Mouse (Mus musculus): Measurements from ENCODE around the gene Gpr142. TPM values are rescaled to one million over a fixed set of nuclear protein-coding genes. Genes with fewer than 3 reads are reported as not detected.

The Gpr142 gene
- total RNA-seq, 1 experiment: 0.27 TPM

- in situ Hi-C loops (cut with MboI; ENCODE audit: low sequenced_read_pairs in 2 of 2, unreplicated experiment in 2 of 2): no loop called here
- DNase-seq (ENCODE audit: low read depth, low spot score): no peak
- TF ChIP-seq ZNF384 (IDR thresholded peaks at IDR 0.05; ENCODE audit: low read depth, low read length): no peak
- no peak for TF ChIP-seq CHD2 (IDR thresholded peaks at IDR 0.05; ENCODE audit: low read depth, low read length)
- TF ChIP-seq ZC3H11A (IDR thresholded peaks at IDR 0.05; ENCODE audit: borderline replicate concordance, low read depth, low read length): no peak
- TF ChIP-seq MAFK (IDR thresholded peaks at IDR 0.05; ENCODE audit: insufficient read depth, low read depth, low read length): no peak
- TF ChIP-seq HCFC1 (IDR thresholded peaks at IDR 0.05; ENCODE audit: borderline replicate concordance, insufficient read depth, low read length): no peak
- no peaks in the 10 kb centered on the region for H3K9me3 ChIP-seq (ENCODE audit: control insufficient read depth, insufficient read depth, low read depth, low read length)
- H3K4me3 ChIP-seq (ENCODE audit: insufficient read depth in 1 of 2, low read depth in 1 of 2, low read length in 2 of 2, poor library complexity in 1 of 2, severe bottlenecking in 1 of 2): no peak overlapping the region
- peaks cover 3 to 20% of the 10 kb centered on the region in 2 experiments; a peak in 3 of 4 replicates for H3K4me1 ChIP-seq (ENCODE audit: control insufficient read depth in 2 of 2, insufficient read depth in 2 of 2, low read length in 2 of 2, poor library complexity in 1 of 2)
- H3K27ac ChIP-seq (ENCODE audit: insufficient read depth, low read depth, low read length, poor library complexity, severe bottlenecking): no peak overlapping the region
- no peaks in the 10 kb centered on the region for H3K36me3 ChIP-seq (ENCODE audit: control insufficient read depth, insufficient read depth, low read length, poor library complexity, severe bottlenecking)
- H3K9ac ChIP-seq (ENCODE audit: insufficient read depth, low read depth, low read length, poor library complexity, severe bottlenecking): no peak overlapping the region
Measured at GRCm38 (mm10) chr11:114826686-114827085, 28.0 kb downstream of the Gpr142 start.

- peak overlapping the region; percentile 56; the same call in 1 of the 2 replicates for H3K9ac ChIP-seq (ENCODE audit: insufficient read depth, low read depth, low read length, poor library complexity, severe bottlenecking)
- peak overlapping the region; percentile 58 to 59 for H3K4me3 ChIP-seq (ENCODE audit: insufficient read depth in 1 of 2, low read depth in 1 of 2, low read length in 2 of 2, poor library complexity in 1 of 2, severe bottlenecking in 1 of 2)
- H3K36me3 ChIP-seq (ENCODE audit: control insufficient read depth, insufficient read depth, low read length, poor library complexity, severe bottlenecking): no peaks in the 10 kb centered on the region
- H3K9me3 ChIP-seq (ENCODE audit: control insufficient read depth, insufficient read depth, low read depth, low read length): no peaks in the 10 kb centered on the region
- TF ChIP-seq HCFC1 (IDR thresholded peaks at IDR 0.05; ENCODE audit: borderline replicate concordance, insufficient read depth, low read length): no peak
- TF ChIP-seq CHD2 (IDR thresholded peaks at IDR 0.05; ENCODE audit: low read depth, low read length): no peak
- TF ChIP-seq ZC3H11A (IDR thresholded peaks at IDR 0.05; ENCODE audit: borderline replicate concordance, low read depth, low read length): no peak
- no peak for TF ChIP-seq MAFK (IDR thresholded peaks at IDR 0.05; ENCODE audit: insufficient read depth, low read depth, low read length)
- TF ChIP-seq ZNF384 (IDR thresholded peaks at IDR 0.05; ENCODE audit: low read depth, low read length): no peak
- H3K4me1 ChIP-seq (ENCODE audit: control insufficient read depth in 2 of 2, insufficient read depth in 2 of 2, low read length in 2 of 2, poor library complexity in 1 of 2): peaks cover 3 to 4% of the 10 kb centered on the region in 2 experiments; a peak in 2 of 4 replicates
- DNase-seq (ENCODE audit: low read depth, low spot score): peak; percentile 81
- in situ Hi-C loops (cut with MboI; ENCODE audit: low sequenced_read_pairs in 2 of 2, unreplicated experiment in 2 of 2): no loop called here
- H3K27ac ChIP-seq (ENCODE audit: insufficient read depth, low read depth, low read length, poor library complexity, severe bottlenecking): peak overlapping the region; percentile 47
Measured at GRCm38 (mm10) chr11:114829499-114830432, 31.0 kb downstream of the Gpr142 start.

DNA sequence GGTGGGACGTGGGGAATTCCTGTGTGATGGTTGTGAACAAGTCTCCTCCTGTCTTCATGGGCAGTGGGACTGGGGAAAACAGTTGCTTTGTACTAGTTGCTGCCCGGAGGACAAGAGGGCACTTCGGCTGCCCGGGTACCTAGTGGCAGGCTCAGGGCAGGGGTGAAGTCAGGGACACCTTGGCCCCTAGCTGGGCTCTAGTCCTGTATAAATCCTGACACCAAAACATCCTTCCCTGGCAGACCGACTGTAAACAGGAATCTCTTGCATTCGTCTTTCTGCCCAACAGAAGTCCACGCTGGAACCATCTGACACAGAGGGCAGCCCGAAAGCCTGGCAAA lies 31.7 kb downstream of the Gpr142 start:
- DNase-seq (ENCODE audit: low read depth, low spot score): no peak
- in situ Hi-C loops (cut with MboI; ENCODE audit: low sequenced_read_pairs in 2 of 2, unreplicated experiment in 2 of 2): no loop called here
- TF ChIP-seq CHD2 (IDR thresholded peaks at IDR 0.05; ENCODE audit: low read depth, low read length) (no peak), ZC3H11A (IDR thresholded peaks at IDR 0.05; ENCODE audit: borderline replicate concordance, low read depth, low read length) (no peak), ZNF384 (IDR thresholded peaks at IDR 0.05; ENCODE audit: low read depth, low read length) (no peak), HCFC1 (IDR thresholded peaks at IDR 0.05; ENCODE audit: borderline replicate concordance, insufficient read depth, low read length) (no peak), MAFK (IDR thresholded peaks at IDR 0.05; ENCODE audit: insufficient read depth, low read depth, low read length) (no peak)
- Histone ChIP-seq H3K9ac (ENCODE audit: insufficient read depth, low read depth, low read length, poor library complexity, severe bottlenecking) (peak overlapping the region; percentile 16; the same call in 1 of the 2 replicates), H3K4me1 (ENCODE audit: control insufficient read depth in 2 of 2, insufficient read depth in 2 of 2, low read length in 2 of 2, poor library complexity in 1 of 2) (peaks cover 3 to 4% of the 10 kb centered on the region in 2 experiments; a peak in 2 of 4 replicates), H3K9me3 (ENCODE audit: control insufficient read depth, insufficient read depth, low read depth, low read length) (no peaks in the 10 kb centered on the region), H3K4me3 (ENCODE audit: insufficient read depth in 1 of 2, low read depth in 1 of 2, low read length in 2 of 2, poor library complexity in 1 of 2, severe bottlenecking in 1 of 2) (peak overlapping the region; percentile 32 to 59; a peak in 3 of 4 replicates), H3K36me3 (ENCODE audit: control insufficient read depth, insufficient read depth, low read length, poor library complexity, severe bottlenecking) (no peaks in the 10 kb centered on the region), H3K27ac (ENCODE audit: insufficient read depth, low read depth, low read length, poor library complexity, severe bottlenecking) (peak overlapping the region; percentile 47)

GRCm38 (mm10) chr11:114833166-114833565 lies 34.4 kb downstream of the Gpr142 start:
- H3K36me3 ChIP-seq (ENCODE audit: control insufficient read depth, insufficient read depth, low read length, poor library complexity, severe bottlenecking): no peaks in the 10 kb centered on the region
- in situ Hi-C loops (cut with MboI; ENCODE audit: low sequenced_read_pairs in 2 of 2, unreplicated experiment in 2 of 2): no loop called here
- H3K9ac ChIP-seq (ENCODE audit: insufficient read depth, low read depth, low read length, poor library complexity, severe bottlenecking): no peak overlapping the region
- H3K4me1 ChIP-seq (ENCODE audit: control insufficient read depth in 2 of 2, insufficient read depth in 2 of 2, low read length in 2 of 2, poor library complexity in 1 of 2): peaks cover 3 to 14% of the 10 kb centered on the region in 2 experiments; a peak in 3 of 4 replicates
- H3K9me3 ChIP-seq (ENCODE audit: control insufficient read depth, insufficient read depth, low read depth, low read length): no peaks in the 10 kb centered on the region
- no peak for DNase-seq (ENCODE audit: low read depth, low spot score)
- H3K27ac ChIP-seq (ENCODE audit: insufficient read depth, low read depth, low read length, poor library complexity, severe bottlenecking): no peak overlapping the region; the same call in 1 of the 2 replicates
- no peak overlapping the region for H3K4me3 ChIP-seq (ENCODE audit: insufficient read depth in 1 of 2, low read depth in 1 of 2, low read length in 2 of 2, poor library complexity in 1 of 2, severe bottlenecking in 1 of 2)
- TF ChIP-seq ZC3H11A (IDR thresholded peaks at IDR 0.05; ENCODE audit: borderline replicate concordance, low read depth, low read length): no peak
- TF ChIP-seq ZNF384 (IDR thresholded peaks at IDR 0.05; ENCODE audit: low read depth, low read length): no peak
- no peak for TF ChIP-seq CHD2 (IDR thresholded peaks at IDR 0.05; ENCODE audit: low read depth, low read length)
- TF ChIP-seq HCFC1 (IDR thresholded peaks at IDR 0.05; ENCODE audit: borderline replicate concordance, insufficient read depth, low read length): no peak
- no peak for TF ChIP-seq MAFK (IDR thresholded peaks at IDR 0.05; ENCODE audit: insufficient read depth, low read depth, low read length)

Measured in ES-E14 (cell line).